Mouse (Mus musculus): ENCODE results near the gene Prrg2.

- TF ChIP-seq GATA1 (IDR thresholded peaks at IDR 0.05; ENCODE audit: low read length) = no peak
- TF ChIP-seq TAL1 (IDR thresholded peaks at IDR 0.05; ENCODE audit: low read length) = no peak
Observed at GRCm38 (mm10) chr7:45106441-45106840, 44.0 kb upstream of the Prrg2 start.
